Mouse (Mus musculus) forebrain, embryonic 12.5 days (tissue): Measurements from ENCODE around the gene Syne2. TPM values are rescaled to one million over a fixed set of nuclear protein-coding genes. Genes with fewer than 3 reads are reported as not detected.

ENCODE experiments used
- ATAC-seq: fragments of 200-750 bp; cut with Nextera tagmentation; 2 replicates; pipeline ENCODE4 v1.8.0; 2017; ENCODE audit warnings: moderate TSS enrichment; ENCODE audit not compliant: low FRiP score
- H3K27ac ChIP-seq: fragments of 300-500 bp; sonication (generic); 2 replicates; pipeline ENCODE4 v1.5.1; 2016; ENCODE audit warnings: mild to moderate bottlenecking
- H3K27me3 ChIP-seq: fragments of 300-500 bp; sonication (generic); 2 replicates; pipeline ENCODE4 v1.6.1; 2016; ENCODE audit warnings: mild to moderate bottlenecking
- H3K36me3 ChIP-seq: fragments of 300-500 bp; sonication (generic); replicated peaks from 2 replicates; pipeline ENCODE4 v1.6.1; 2016; ENCODE audit warnings: mild to moderate bottlenecking
- H3K4me1 ChIP-seq: fragments of 300-500 bp; sonication (generic); 2 replicates; pipeline ENCODE4 v1.6.1; 2016
- H3K4me2 ChIP-seq: fragments of 300-500 bp; sonication (generic); 2 replicates; pipeline ENCODE4 v1.6.1; 2016; ENCODE audit warnings: mild to moderate bottlenecking, moderate library complexity
- H3K4me3 ChIP-seq: fragments of 300-500 bp; sonication (generic); replicated peaks from 2 replicates; pipeline ENCODE4 v1.5.1; 2016; ENCODE audit warnings: mild to moderate bottlenecking
- H3K9ac ChIP-seq: fragments of 300-500 bp; sonication (generic); 2 replicates; pipeline ENCODE4 v1.6.1; 2016; ENCODE audit warnings: mild to moderate bottlenecking
- H3K9me3 ChIP-seq: fragments of 300-500 bp; sonication (generic); 2 replicates; pipeline ENCODE4 v1.6.1; 2016
- WGBS: fragments of 180-500 bp; shearing (Covaris S2); methylation state at CpG from one replicate; pipeline ENCODE4 v1.1.7; 2016; 5-methylcytosine and 5-hydroxymethylcytosine counted together
- polyA plus RNA-seq: library from polyadenylated mRNA; unstranded; fragments of >200 nt; fragmentation: Nextera tagmentation; extraction: Ambion mirVana; gene quantifications from 2 replicates; pipeline ENCODE4 v1.2.1, GENCODE M21; 2016

The Syne2 gene
- polyA plus RNA-seq, 1 experiment from 2014 or later: 141 TPM

- no peak for ATAC-seq
- Histone ChIP-seq H3K4me1 (no peaks in the 10 kb centered on the region), H3K9ac (no peak overlapping the region), H3K27me3 (no peaks in the 10 kb centered on the region), H3K4me2 (no peak overlapping the region), H3K36me3 (peaks cover 54% of the 10 kb centered on the region), H3K4me3 (no peak overlapping the region), H3K27ac (no peak overlapping the region), H3K9me3 (no peaks in the 10 kb centered on the region)
- WGBS: 80% methylated on average over 7 of the region's 7 CpGs
Observed at GRCm38 (mm10) chr12:75886161-75886560, 68.2 kb downstream of the Syne2 start.

- Histone ChIP-seq H3K36me3 (peaks cover 50% of the 10 kb centered on the region), H3K4me2 (no peak overlapping the region), H3K27ac (no peak overlapping the region), H3K9ac (no peak overlapping the region), H3K9me3 (no peaks in the 10 kb centered on the region), H3K4me1 (no peaks in the 10 kb centered on the region), H3K4me3 (no peak overlapping the region), H3K27me3 (no peaks in the 10 kb centered on the region)
- no peak for ATAC-seq
- WGBS: 86% methylated on average over 2 of the region's 2 CpGs
Observed at GRCm38 (mm10) chr12:75886946-75887345, 69.0 kb downstream of the Syne2 start.

GRCm38 (mm10) chr12:75888721-75889120, 70.8 kb downstream of the Syne2 start:
- H3K4me1 ChIP-seq: no peaks in the 10 kb centered on the region

GRCm38 (mm10) chr12:75891206-75891605, 73.3 kb downstream of the Syne2 start:
- Histone ChIP-seq H3K4me3 (no peak overlapping the region), H3K27ac (no peak overlapping the region), H3K4me1 (no peaks in the 10 kb centered on the region), H3K9me3 (no peaks in the 10 kb centered on the region), H3K27me3 (no peaks in the 10 kb centered on the region), H3K4me2 (no peak overlapping the region), H3K9ac (no peak overlapping the region), H3K36me3 (peaks cover 60% of the 10 kb centered on the region)
- no peak for ATAC-seq
- WGBS: 95% methylated on average over 5 of the region's 5 CpGs

More at GRCm38 (mm10) chr12:75888721-75889120, 70.8 kb downstream of the Syne2 start:
- no peak for ATAC-seq
- peaks cover 63% of the 10 kb centered on the region for H3K36me3 ChIP-seq
- no peak overlapping the region for H3K9ac ChIP-seq
- H3K9me3 ChIP-seq: no peaks in the 10 kb centered on the region
- WGBS: 93% methylated on average over 12 of the region's 12 CpGs
- no peaks in the 10 kb centered on the region for H3K27me3 ChIP-seq
- H3K27ac ChIP-seq: no peak overlapping the region
- no peak overlapping the region for H3K4me3 ChIP-seq
- H3K4me2 ChIP-seq: no peak overlapping the region

- Histone ChIP-seq H3K4me2 (no peak overlapping the region), H3K4me1 (no peaks in the 10 kb centered on the region), H3K27me3 (no peaks in the 10 kb centered on the region), H3K9me3 (no peaks in the 10 kb centered on the region), H3K4me3 (no peak overlapping the region), H3K9ac (no peak overlapping the region), H3K36me3 (peaks cover 64% of the 10 kb centered on the region), H3K27ac (no peak overlapping the region)
- 80% methylated on average over 5 of the region's 5 CpGs for WGBS
- ATAC-seq: no peak
Observed at GRCm38 (mm10) chr12:75893392-75893791, 75.5 kb downstream of the Syne2 start.

GRCm38 (mm10) chr12:75894316-75894997, 76.5 kb downstream of the Syne2 start:
- no peak overlapping the region for H3K4me2 ChIP-seq
- ATAC-seq: no peak
- H3K9ac ChIP-seq: no peak overlapping the region
- no peaks in the 10 kb centered on the region for H3K9me3 ChIP-seq
- no peak overlapping the region for H3K4me3 ChIP-seq
- peaks cover 66% of the 10 kb centered on the region for H3K36me3 ChIP-seq
- no peaks in the 10 kb centered on the region for H3K27me3 ChIP-seq
- H3K27ac ChIP-seq: no peak overlapping the region
- 72% methylated on average over 9 of the region's 9 CpGs for WGBS
- H3K4me1 ChIP-seq: no peaks in the 10 kb centered on the region

- ATAC-seq: no peak
- H3K36me3 ChIP-seq: peaks cover 65% of the 10 kb centered on the region
- H3K27me3 ChIP-seq: no peaks in the 10 kb centered on the region
- H3K4me1 ChIP-seq: no peaks in the 10 kb centered on the region
- no peak overlapping the region for H3K4me3 ChIP-seq
- WGBS: 65% methylated on average over 7 of the region's 7 CpGs
- H3K4me2 ChIP-seq: no peak overlapping the region
- H3K9ac ChIP-seq: no peak overlapping the region
- H3K27ac ChIP-seq: no peak overlapping the region
- no peaks in the 10 kb centered on the region for H3K9me3 ChIP-seq
Observed at GRCm38 (mm10) chr12:75894998-75895331, 77.0 kb downstream of the Syne2 start.

- H3K36me3 ChIP-seq: peaks cover 59% of the 10 kb centered on the region
- H3K9me3 ChIP-seq: peaks cover 8% of the 10 kb centered on the region; the same call in 1 of the 2 replicates
- H3K27me3 ChIP-seq: no peaks in the 10 kb centered on the region
- H3K4me1 ChIP-seq: no peaks in the 10 kb centered on the region
- 88% methylated on average over 7 of the region's 7 CpGs for WGBS
- H3K4me2 ChIP-seq: no peak overlapping the region
- H3K27ac ChIP-seq: no peak overlapping the region
- no peak overlapping the region for H3K4me3 ChIP-seq
- no peak overlapping the region for H3K9ac ChIP-seq
- ATAC-seq: no peak
Observed at GRCm38 (mm10) chr12:75897793-75898192, 79.9 kb downstream of the Syne2 start.

- H3K27me3 ChIP-seq: no peaks in the 10 kb centered on the region
- H3K4me3 ChIP-seq: no peak overlapping the region
- no peaks in the 10 kb centered on the region for H3K4me1 ChIP-seq
- no peak overlapping the region for H3K4me2 ChIP-seq
- ATAC-seq: no peak
- H3K9ac ChIP-seq: no peak overlapping the region
- H3K36me3 ChIP-seq: peaks cover 69% of the 10 kb centered on the region
- 98% methylated on average over 9 of the region's 9 CpGs for WGBS
- H3K27ac ChIP-seq: no peak overlapping the region
- peaks cover 8% of the 10 kb centered on the region; the same call in 1 of the 2 replicates for H3K9me3 ChIP-seq
Observed at GRCm38 (mm10) chr12:75901721-75902120, 83.8 kb downstream of the Syne2 start.

- no peak for ATAC-seq
- H3K27me3 ChIP-seq: no peaks in the 10 kb centered on the region
- no peaks in the 10 kb centered on the region for H3K4me1 ChIP-seq
- peaks cover 8% of the 10 kb centered on the region; the same call in 1 of the 2 replicates for H3K9me3 ChIP-seq
- WGBS: 96% methylated on average over 11 of the region's 11 CpGs
- no peak overlapping the region for H3K4me2 ChIP-seq
- H3K4me3 ChIP-seq: no peak overlapping the region
- no peak overlapping the region for H3K27ac ChIP-seq
- H3K36me3 ChIP-seq: peaks cover 66% of the 10 kb centered on the region
- no peak overlapping the region for H3K9ac ChIP-seq
Observed at GRCm38 (mm10) chr12:75904068-75904467, 86.1 kb downstream of the Syne2 start.

GRCm38 (mm10) chr12:75905304-75905703, 87.4 kb downstream of the Syne2 start:
- no peak for ATAC-seq
- H3K9ac ChIP-seq: no peak overlapping the region
- H3K27me3 ChIP-seq: no peaks in the 10 kb centered on the region
- H3K36me3 ChIP-seq: peaks cover 71% of the 10 kb centered on the region
- no peaks in the 10 kb centered on the region for H3K4me1 ChIP-seq
- no peak overlapping the region for H3K27ac ChIP-seq
- H3K4me3 ChIP-seq: no peak overlapping the region
- H3K9me3 ChIP-seq: peaks cover 8% of the 10 kb centered on the region; the same call in 1 of the 2 replicates
- 93% methylated on average over 7 of the region's 7 CpGs for WGBS
- no peak overlapping the region for H3K4me2 ChIP-seq

- H3K9me3 ChIP-seq: no peaks in the 10 kb centered on the region
- no peak overlapping the region for H3K9ac ChIP-seq
- peaks cover 84% of the 10 kb centered on the region for H3K36me3 ChIP-seq
- H3K27ac ChIP-seq: no peak overlapping the region
- H3K4me3 ChIP-seq: no peak overlapping the region
- ATAC-seq: no peak
- H3K27me3 ChIP-seq: no peaks in the 10 kb centered on the region
- WGBS: 81% methylated on average over 3 of the region's 3 CpGs
- no peaks in the 10 kb centered on the region for H3K4me1 ChIP-seq
- no peak overlapping the region for H3K4me2 ChIP-seq
Observed at GRCm38 (mm10) chr12:75908466-75908865, 90.5 kb downstream of the Syne2 start.

GRCm38 (mm10) chr12:75915694-75916093, 97.8 kb downstream of the Syne2 start:
- WGBS: 94% methylated on average over 5 of the region's 5 CpGs
- H3K9me3 ChIP-seq: no peaks in the 10 kb centered on the region
- H3K27ac ChIP-seq: no peak overlapping the region
- no peaks in the 10 kb centered on the region for H3K4me1 ChIP-seq
- H3K9ac ChIP-seq: no peak overlapping the region
- no peak overlapping the region for H3K4me2 ChIP-seq
- H3K27me3 ChIP-seq: no peaks in the 10 kb centered on the region
- peaks cover 77% of the 10 kb centered on the region for H3K36me3 ChIP-seq
- H3K4me3 ChIP-seq: no peak overlapping the region
- no peak for ATAC-seq
